18 mouse cellular contexts compared by ENCODE assay signal in genomic region chr10:9066566-9066965, GRCm38 (mm10).
DNase-seq lines count a peak whose midpoint lies in the region; ATAC-seq lines count a peak whose summit lies in the region.
"Had no signal": no experiment of that assay in that cellular context is flagged by ENCODE, and none has a peak within 500 bp of the region (broad histone marks: within the 10 kb centered on the region; RNA-seq: fewer than 3 reads in every experiment).

No protein-coding gene starts in this region.

- no peak overlapping the region for H3K9ac ChIP-seq in midbrain, embryonic 11.5 days (ENCODE audit: low read length)
- no peak overlapping the region for H3K9ac ChIP-seq in midbrain, embryonic 14.5 days (replicated peaks; ENCODE audit: low read length)
- H3K9ac ChIP-seq: forebrain, embryonic 13.5 days; hindbrain, embryonic 12.5 days; hindbrain, embryonic 15.5 days had no signal

- peak; percentile 75 for DNase-seq in midbrain, embryonic 11.5 days (ENCODE audit: low spot score, missing footprints)
- DNase-seq in midbrain, embryonic 14.5 days: no peak
- peak; percentile 1 for DNase-seq in 416B (ENCODE audit: low read depth)
- peak; percentile 11 for DNase-seq in adrenal gland, adult 8-10 months
- DNase-seq in adrenal gland, postnatal 36 days: peak; percentile 6 to 30
- DNase-seq in cerebellum, adult 11 months: no peak
- DNase-seq: cerebellum, adult 11-12 months; cerebellum, adult 8-10 months; cerebellum, postnatal 14 days; gastrocnemius, postnatal 14 days had no signal

- no peak overlapping the region for H3K4me3 ChIP-seq in midbrain, embryonic 11.5 days (ENCODE audit: low read depth, low read length)
- H3K4me3 ChIP-seq in midbrain, embryonic 14.5 days (replicated peaks; ENCODE audit: low read depth, low read length): no peak overlapping the region
- H3K4me3 ChIP-seq: forebrain, embryonic 10.5 days; forebrain, embryonic 13.5 days; hindbrain, embryonic 12.5 days; hindbrain, embryonic 15.5 days had no signal

- H3K4me1 ChIP-seq in midbrain, embryonic 11.5 days (ENCODE audit: control insufficient read depth, insufficient read depth, low read length): no peaks in the 10 kb centered on the region
- peaks cover 6% of the 10 kb centered on the region; the same call in 1 of the 2 replicates for H3K4me1 ChIP-seq in midbrain, embryonic 14.5 days (ENCODE audit: control insufficient read depth, insufficient read depth, low read length)
- H3K4me1 ChIP-seq: forebrain, embryonic 10.5 days; forebrain, embryonic 13.5 days; hindbrain, embryonic 12.5 days; hindbrain, embryonic 15.5 days had no signal

- no peak for ATAC-seq in midbrain, embryonic 11.5 days (ENCODE audit: low FRiP score)
- no peak for ATAC-seq in midbrain, embryonic 14.5 days (ENCODE audit: low FRiP score, low TSS enrichment)
- ATAC-seq: activated CD4-positive, CD25-positive, alpha-beta regulatory T cell, adult 4 months; forebrain, embryonic 13.5 days; forebrain, embryonic 16.5 days; intestine, postnatal 0 days had no signal

- H3K4me2 ChIP-seq in midbrain, embryonic 11.5 days: no peak overlapping the region
- no peak overlapping the region for H3K4me2 ChIP-seq in midbrain, embryonic 14.5 days (ENCODE audit: low read length)
- H3K4me2 ChIP-seq: forebrain, embryonic 13.5 days; heart, embryonic 11.5 days; hindbrain, embryonic 12.5 days; hindbrain, embryonic 15.5 days had no signal

- whole genome bisulfite sequencing in midbrain, embryonic 11.5 days: 93% methylated on average over 3 of the region's 3 CpGs
- 90% methylated on average over 3 of the region's 3 CpGs for WGBS in midbrain, embryonic 14.5 days

- H3K27ac ChIP-seq in midbrain, embryonic 11.5 days (ENCODE audit: low read depth, low read length): no peak overlapping the region
- no peak overlapping the region for H3K27ac ChIP-seq in midbrain, embryonic 14.5 days (replicated peaks; ENCODE audit: low read depth, low read length)
- H3K27ac ChIP-seq: forebrain, embryonic 10.5 days; forebrain, embryonic 13.5 days; hindbrain, embryonic 12.5 days; hindbrain, embryonic 15.5 days had no signal

- no peaks in the 10 kb centered on the region for H3K36me3 ChIP-seq in midbrain, embryonic 11.5 days (ENCODE audit: control insufficient read depth, insufficient read depth, low read length)
- no peaks in the 10 kb centered on the region for H3K36me3 ChIP-seq in midbrain, embryonic 14.5 days (ENCODE audit: control insufficient read depth, insufficient read depth, low read length)
- H3K36me3 ChIP-seq: forebrain, embryonic 10.5 days; hindbrain, embryonic 12.5 days; hindbrain, embryonic 15.5 days had no signal

- H3K9me3 ChIP-seq in midbrain, embryonic 11.5 days (ENCODE audit: control insufficient read depth, low read length): no peaks in the 10 kb centered on the region
- no peaks in the 10 kb centered on the region for H3K9me3 ChIP-seq in midbrain, embryonic 14.5 days (ENCODE audit: control insufficient read depth, low read length)
- H3K9me3 ChIP-seq: forebrain, embryonic 10.5 days; forebrain, embryonic 13.5 days; hindbrain, embryonic 12.5 days; hindbrain, embryonic 15.5 days had no signal

- no peaks in the 10 kb centered on the region for H3K27me3 ChIP-seq in midbrain, embryonic 11.5 days (ENCODE audit: control insufficient read depth, insufficient read depth, low read length)
- no peaks in the 10 kb centered on the region for H3K27me3 ChIP-seq in midbrain, embryonic 14.5 days (ENCODE audit: control insufficient read depth, insufficient read depth, low read length)
- H3K27me3 ChIP-seq: forebrain, embryonic 13.5 days; hindbrain, embryonic 12.5 days; hindbrain, embryonic 15.5 days had no signal

Comparison
In these comparisons a context has a peak if more than half of its experiments do, and no peak if none do; other contexts are left out.
1. DNase-seq: peak in midbrain, embryonic 11.5 days (single experiment), 416B (single experiment), adrenal gland, adult 8-10 months (single experiment) and adrenal gland, postnatal 36 days (2 of 2); none in midbrain, embryonic 14.5 days (single experiment) and cerebellum, adult 11 months (single experiment).